Mouse (Mus musculus): ENCODE measurements around the gene Rbm19. TPM values are rescaled to one million over a fixed set of nuclear protein-coding genes. Genes with fewer than 3 reads are reported as not detected.
"Not testable (repeated sequence)": the region's sequence is repeated elsewhere in the genome, so short reads cannot be mapped to it uniquely, and the experiment has no call there.

Rbm19 gene
- polyA plus RNA-seq, 1 experiment from 2014 or later: 16.4 TPM

- 92% methylated on average over 8 of the region's 8 CpGs for WGBS
- no peaks in the 10 kb centered on the region for H3K4me1 ChIP-seq (replicated peaks; ENCODE audit: control insufficient read depth, insufficient read depth, low read length)
- no peak overlapping the region for H3K9ac ChIP-seq (replicated peaks; ENCODE audit: low read depth, low read length)
Measured at GRCm38 (mm10) chr5:120102097-120102496, 14.2 kb upstream of the Rbm19 start.

GRCm38 (mm10) chr5:120102732-120103131 lies 13.5 kb upstream of the Rbm19 start:
- ATAC-seq: no peak
- Histone ChIP-seq H3K4me1 (replicated peaks; ENCODE audit: control insufficient read depth, insufficient read depth, low read length) (no peaks in the 10 kb centered on the region), H3K9ac (replicated peaks; ENCODE audit: low read depth, low read length) (no peak overlapping the region), H3K27ac (ENCODE audit: low read length) (no peak overlapping the region), H3K4me3 (replicated peaks; ENCODE audit: low read length) (no peak overlapping the region), H3K4me2 (ENCODE audit: low read length) (no peak overlapping the region), H3K27me3 (replicated peaks; ENCODE audit: control insufficient read depth, insufficient read depth, low read length) (no peaks in the 10 kb centered on the region), H3K9me3 (ENCODE audit: control insufficient read depth, low read length) (no peaks in the 10 kb centered on the region), H3K36me3 (ENCODE audit: control insufficient read depth, insufficient read depth) (no peaks in the 10 kb centered on the region)
- WGBS: 23% methylated on average over 12 of the region's 12 CpGs

More at GRCm38 (mm10) chr5:120102097-120102496, 14.2 kb upstream of the Rbm19 start:
- Histone ChIP-seq H3K27ac (ENCODE audit: low read length) (no peak overlapping the region), H3K4me2 (ENCODE audit: low read length) (no peak overlapping the region), H3K36me3 (ENCODE audit: control insufficient read depth, insufficient read depth) (no peaks in the 10 kb centered on the region), H3K27me3 (replicated peaks; ENCODE audit: control insufficient read depth, insufficient read depth, low read length) (no peaks in the 10 kb centered on the region), H3K9me3 (ENCODE audit: control insufficient read depth, low read length) (no peaks in the 10 kb centered on the region), H3K4me3 (replicated peaks; ENCODE audit: low read length) (no peak overlapping the region)
- no peak for ATAC-seq

- H3K9ac ChIP-seq (replicated peaks; ENCODE audit: low read depth, low read length): no peak overlapping the region
- no peak overlapping the region for H3K4me2 ChIP-seq (ENCODE audit: low read length)
- ATAC-seq: no peak
- no peaks in the 10 kb centered on the region for H3K36me3 ChIP-seq (ENCODE audit: control insufficient read depth, insufficient read depth)
- no peaks in the 10 kb centered on the region for H3K27me3 ChIP-seq (replicated peaks; ENCODE audit: control insufficient read depth, insufficient read depth, low read length)
- 76% methylated on average over 12 of the region's 12 CpGs for WGBS
- H3K9me3 ChIP-seq (ENCODE audit: control insufficient read depth, low read length): no peaks in the 10 kb centered on the region
- H3K4me3 ChIP-seq (replicated peaks; ENCODE audit: low read length): no peak overlapping the region
- H3K4me1 ChIP-seq (replicated peaks; ENCODE audit: control insufficient read depth, insufficient read depth, low read length): no peaks in the 10 kb centered on the region
- no peak overlapping the region for H3K27ac ChIP-seq (ENCODE audit: low read length)
Measured at GRCm38 (mm10) chr5:120103458-120103857, 12.8 kb upstream of the Rbm19 start.

DNA sequence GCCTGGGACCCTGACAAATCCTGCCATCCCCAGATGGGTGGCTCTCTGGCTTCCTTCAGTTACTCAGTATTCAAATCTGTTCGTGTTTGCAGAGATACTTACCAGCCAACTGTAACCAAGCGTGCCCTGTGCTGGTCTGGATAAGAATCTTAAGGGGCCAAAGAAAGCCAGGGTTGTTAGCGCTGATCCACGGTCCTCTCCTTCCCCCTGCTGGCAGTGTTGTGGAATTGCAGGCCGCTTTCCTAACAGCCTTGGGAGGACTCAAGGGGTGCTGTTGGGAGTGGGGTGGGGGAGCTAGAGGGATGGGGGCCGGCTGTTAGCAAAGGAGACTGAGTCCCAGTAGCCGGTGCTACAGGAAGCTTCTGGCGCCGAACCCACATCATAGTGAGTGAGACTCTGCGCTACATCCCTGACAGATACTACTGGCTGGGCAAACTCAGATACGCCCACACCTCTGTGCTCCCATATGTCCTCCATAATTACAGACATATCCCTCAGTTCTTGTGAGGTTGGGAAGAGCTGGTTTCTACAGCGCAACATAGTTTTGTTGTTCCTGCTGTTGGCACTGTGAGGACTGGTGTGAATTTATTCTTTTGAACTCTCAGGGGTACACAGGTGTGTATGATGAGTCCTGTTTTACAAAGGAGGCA lies 9.7 kb upstream of the Rbm19 start:
- Histone ChIP-seq H3K4me3 (replicated peaks; ENCODE audit: low read length) (no peak overlapping the region), H3K36me3 (ENCODE audit: control insufficient read depth, insufficient read depth) (no peaks in the 10 kb centered on the region), H3K4me1 (replicated peaks; ENCODE audit: control insufficient read depth, insufficient read depth, low read length) (no peaks in the 10 kb centered on the region), H3K9me3 (ENCODE audit: control insufficient read depth, low read length) (no peaks in the 10 kb centered on the region), H3K27ac (ENCODE audit: low read length) (no peak overlapping the region), H3K4me2 (ENCODE audit: low read length) (no peak overlapping the region), H3K27me3 (replicated peaks; ENCODE audit: control insufficient read depth, insufficient read depth, low read length) (peaks cover 3% of the 10 kb centered on the region), H3K9ac (replicated peaks; ENCODE audit: low read depth, low read length) (no peak overlapping the region)
- 28% methylated on average over 12 of the region's 12 CpGs for WGBS
- no peak for ATAC-seq

- ATAC-seq: no peak
- Histone ChIP-seq H3K4me1 (replicated peaks; ENCODE audit: control insufficient read depth, insufficient read depth, low read length) (peaks cover 7% of the 10 kb centered on the region), H3K9ac (replicated peaks; ENCODE audit: low read depth, low read length) (no peak overlapping the region), H3K4me3 (replicated peaks; ENCODE audit: low read length) (no peak overlapping the region), H3K36me3 (ENCODE audit: control insufficient read depth, insufficient read depth) (0 out of 2 replicates have a peak, but pooled peaks cover 2% of the 10 kb centered on the region), H3K9me3 (ENCODE audit: control insufficient read depth, low read length) (no peaks in the 10 kb centered on the region), H3K27ac (ENCODE audit: low read length) (no peak overlapping the region), H3K4me2 (ENCODE audit: low read length) (no peak overlapping the region), H3K27me3 (replicated peaks; ENCODE audit: control insufficient read depth, insufficient read depth, low read length) (no peaks in the 10 kb centered on the region)
- 92% methylated on average over 12 of the region's 12 CpGs for WGBS
Measured at GRCm38 (mm10) chr5:120114361-120114760, 1.9 kb upstream of the Rbm19 start.

- peaks cover 15% of the 10 kb centered on the region for H3K36me3 ChIP-seq (ENCODE audit: control insufficient read depth, insufficient read depth)
- not testable (repeated sequence) for H3K9me3 ChIP-seq (ENCODE audit: control insufficient read depth, low read length)
- WGBS: 43% methylated on average over 3 of the region's 3 CpGs
Measured at GRCm38 (mm10) chr5:120117161-120117560, 896 bp downstream of the Rbm19 start.

GRCm38 (mm10) chr5:120124881-120125690 lies 8.8 kb downstream of the Rbm19 start:
- H3K36me3 ChIP-seq (ENCODE audit: control insufficient read depth, insufficient read depth): peaks cover 15% of the 10 kb centered on the region

More at GRCm38 (mm10) chr5:120117161-120117560, 896 bp downstream of the Rbm19 start:
- H3K4me1 ChIP-seq (replicated peaks; ENCODE audit: control insufficient read depth, insufficient read depth, low read length); H3K9ac ChIP-seq (replicated peaks; ENCODE audit: low read depth, low read length); H3K27ac ChIP-seq (ENCODE audit: low read length); H3K27me3 ChIP-seq (replicated peaks; ENCODE audit: control insufficient read depth, insufficient read depth, low read length); ATAC-seq: not testable (repeated sequence)
- H3K4me3 ChIP-seq (replicated peaks; ENCODE audit: low read length): peak overlapping the region; percentile 87
- peak overlapping the region; percentile 98 for H3K4me2 ChIP-seq (ENCODE audit: low read length)

GRCm38 (mm10) chr5:120127641-120128040 lies 11.4 kb downstream of the Rbm19 start:
- 50% methylated on average over 10 of the region's 10 CpGs for WGBS
- H3K36me3 ChIP-seq (ENCODE audit: control insufficient read depth, insufficient read depth): peaks cover 4% of the 10 kb centered on the region
- no peak for ATAC-seq

More at GRCm38 (mm10) chr5:120124881-120125690, 8.8 kb downstream of the Rbm19 start:
- Histone ChIP-seq H3K4me3 (replicated peaks; ENCODE audit: low read length) (no peak overlapping the region), H3K4me2 (ENCODE audit: low read length) (no peak overlapping the region), H3K27ac (ENCODE audit: low read length) (no peak overlapping the region), H3K27me3 (replicated peaks; ENCODE audit: control insufficient read depth, insufficient read depth, low read length) (no peaks in the 10 kb centered on the region), H3K4me1 (replicated peaks; ENCODE audit: control insufficient read depth, insufficient read depth, low read length) (no peaks in the 10 kb centered on the region), H3K9me3 (ENCODE audit: control insufficient read depth, low read length) (no peaks in the 10 kb centered on the region), H3K9ac (replicated peaks; ENCODE audit: low read depth, low read length) (no peak overlapping the region)
- 92% methylated on average over 16 of the region's 16 CpGs for WGBS
- no peak for ATAC-seq

DNA sequence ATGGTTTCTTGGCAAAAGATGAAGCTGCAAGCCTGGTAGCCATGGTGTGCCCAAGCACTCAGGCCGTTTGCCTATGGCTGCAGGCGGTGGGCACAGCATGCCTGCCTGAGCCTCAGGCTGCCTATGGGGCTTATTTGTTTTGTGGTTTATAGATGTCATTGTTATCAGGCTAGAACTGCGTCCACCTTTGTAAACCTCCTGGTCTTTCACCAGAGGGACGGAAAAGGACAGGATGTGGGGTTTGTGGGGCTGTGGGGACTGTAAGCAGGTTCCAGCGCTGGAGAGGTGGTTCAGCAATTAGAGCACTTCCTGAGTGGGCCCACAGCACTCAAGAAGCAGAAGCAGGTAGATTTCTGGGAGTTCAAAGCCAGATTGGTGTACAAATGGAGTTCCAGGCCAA lies 12.2 kb downstream of the Rbm19 start:
- H3K36me3 ChIP-seq (ENCODE audit: control insufficient read depth, insufficient read depth): peaks cover 6% of the 10 kb centered on the region; the same call in 1 of the 2 replicates
- H3K9ac ChIP-seq (replicated peaks; ENCODE audit: low read depth, low read length): no peak overlapping the region
- WGBS: 83% methylated on average over 5 of the region's 5 CpGs
- no peak for ATAC-seq
- no peak overlapping the region for H3K4me2 ChIP-seq (ENCODE audit: low read length)
- no peaks in the 10 kb centered on the region for H3K4me1 ChIP-seq (replicated peaks; ENCODE audit: control insufficient read depth, insufficient read depth, low read length)
- H3K9me3 ChIP-seq (ENCODE audit: control insufficient read depth, low read length): no peaks in the 10 kb centered on the region
- no peak overlapping the region for H3K4me3 ChIP-seq (replicated peaks; ENCODE audit: low read length)
- H3K27ac ChIP-seq (ENCODE audit: low read length): no peak overlapping the region
- no peaks in the 10 kb centered on the region for H3K27me3 ChIP-seq (replicated peaks; ENCODE audit: control insufficient read depth, insufficient read depth, low read length)

More at GRCm38 (mm10) chr5:120127641-120128040, 11.4 kb downstream of the Rbm19 start:
- no peak overlapping the region for H3K27ac ChIP-seq (ENCODE audit: low read length)
- H3K9ac ChIP-seq (replicated peaks; ENCODE audit: low read depth, low read length): no peak overlapping the region
- no peak overlapping the region for H3K4me2 ChIP-seq (ENCODE audit: low read length)
- H3K9me3 ChIP-seq (ENCODE audit: control insufficient read depth, low read length): no peaks in the 10 kb centered on the region
- H3K27me3 ChIP-seq (replicated peaks; ENCODE audit: control insufficient read depth, insufficient read depth, low read length): no peaks in the 10 kb centered on the region
- H3K4me1 ChIP-seq (replicated peaks; ENCODE audit: control insufficient read depth, insufficient read depth, low read length): no peaks in the 10 kb centered on the region
- H3K4me3 ChIP-seq (replicated peaks; ENCODE audit: low read length): no peak overlapping the region

Data from forebrain, embryonic 16.5 days (tissue).